Mouse (Mus musculus) cerebellum, adult 9-11 months (tissue): ENCODE data around the gene Fyn.

Experiments used
- DNase-seq: peaks from one replicate; pipeline ENCODE4 v3.0.0; 2022

The Fyn gene

GRCm38 (mm10) chr10:39543258-39543770 lies 174.7 kb downstream of the Fyn start:
- DNase-seq, result no peak

GRCm38 (mm10) chr10:39547369-39548074 lies 178.9 kb downstream of the Fyn start:
- DNase-seq, result no peak

GRCm38 (mm10) chr10:39550791-39551190 lies 182.1 kb downstream of the Fyn start:
- DNase-seq, result no peak

- DNase-seq, result no peak
Observed at GRCm38 (mm10) chr10:39551637-39552185, 183.1 kb downstream of the Fyn start.

GRCm38 (mm10) chr10:39552351-39552814 lies 183.7 kb downstream of the Fyn start:
- DNase-seq, result no peak

- DNase-seq, result no peak
Observed at GRCm38 (mm10) chr10:39552903-39553302, 184.2 kb downstream of the Fyn start.

GRCm38 (mm10) chr10:39555289-39555715 lies 186.6 kb downstream of the Fyn start:
- DNase-seq, result no peak

GRCm38 (mm10) chr10:39555740-39556139 lies 187.1 kb downstream of the Fyn start:
- no peak for DNase-seq

GRCm38 (mm10) chr10:39557360-39557759 lies 188.7 kb downstream of the Fyn start:
- DNase-seq, result no peak

- DNase-seq, result no peak
Observed at GRCm38 (mm10) chr10:39557851-39558250, 189.2 kb downstream of the Fyn start.

GRCm38 (mm10) chr10:39558492-39559005 lies 189.9 kb downstream of the Fyn start:
- no peak for DNase-seq

GRCm38 (mm10) chr10:39559321-39559720 lies 190.7 kb downstream of the Fyn start:
- DNase-seq, result no peak

- DNase-seq, result no peak
Observed at GRCm38 (mm10) chr10:39562383-39562782, 193.7 kb downstream of the Fyn start.

GRCm38 (mm10) chr10:39563552-39564223 lies 195.0 kb downstream of the Fyn start:
- DNase-seq, result no peak

- no peak for DNase-seq
Observed at GRCm38 (mm10) chr10:39566901-39567300, 198.2 kb downstream of the Fyn start.

- no peak for DNase-seq
Observed at GRCm38 (mm10) chr10:39568991-39569390, 200.3 kb downstream of the Fyn start.

GRCm38 (mm10) chr10:39571011-39571410 lies 202.4 kb downstream of the Fyn start:
- no peak for DNase-seq

- DNase-seq, result no peak
Observed at GRCm38 (mm10) chr10:39572050-39572671, 203.5 kb downstream of the Fyn start.

- DNase-seq, result no peak
Observed at GRCm38 (mm10) chr10:39572672-39573051, 204.0 kb downstream of the Fyn start.

- no peak for DNase-seq
Observed at GRCm38 (mm10) chr10:39576466-39576865, 207.8 kb downstream of the Fyn start.

- no peak for DNase-seq
Observed at GRCm38 (mm10) chr10:39580477-39580876, 211.8 kb downstream of the Fyn start.

- DNase-seq, result no peak
Observed at GRCm38 (mm10) chr10:39582385-39582784, 213.7 kb downstream of the Fyn start.

GRCm38 (mm10) chr10:39583718-39584117 lies 215.1 kb downstream of the Fyn start:
- DNase-seq, result no peak
